Mouse (Mus musculus) heart, postnatal 36 days (tissue): ENCODE results near the gene Mcmbp. TPM values are rescaled to one million over a fixed set of nuclear protein-coding genes. Genes with fewer than 3 reads are reported as not detected.
A peak's percentile ranks its signal among the peaks of the same experiment; 100 is the strongest.

Experiments used
- DNase-seq, 2 experiments: peaks; one replicate each; pipeline ENCODE4 v3.0.0; 2021 to 2022
- intact Hi-C: fragments of 180-260 bp; cut with DNase I; formaldehyde crosslinking; loops from one replicate; pipeline ENCODE4 v1.15.1; 2025
- total RNA-seq, 2 experiments: library from RNA; stranded (reverse); gene quantifications; 2 replicates each; pipeline ENCODE4 v1.2.3; 2021

The Mcmbp gene
- 10 to 100 TPM; 21.5 to 26.0 TPM for total RNA-seq

DNA sequence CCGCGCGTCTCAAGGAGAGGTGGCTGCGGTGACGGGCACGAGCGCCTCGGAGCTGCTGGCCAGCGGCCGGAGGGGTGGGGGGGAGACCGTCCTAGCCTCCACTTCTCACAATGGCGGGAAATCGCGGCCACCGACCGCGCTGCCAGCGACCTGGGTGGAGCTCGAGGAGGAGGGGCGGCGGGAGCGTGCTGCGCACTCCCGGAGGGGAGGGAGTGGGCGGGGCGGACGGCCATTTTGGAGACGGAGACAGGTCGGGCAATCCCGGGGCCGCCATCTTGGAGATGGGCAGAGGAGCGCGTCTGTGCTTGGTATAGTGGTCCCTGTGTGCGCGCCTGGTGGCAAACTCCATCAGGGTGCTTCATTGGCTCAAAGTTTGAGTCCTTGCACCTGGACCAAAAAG, at the start of gene Mcmbp:
Gene Mcmbp, minus strand, starts transcription at position 162 of the 400 bp plus-strand sequence.
- DNase-seq, result peak; percentile 96 to 97
- intact Hi-C loops, result no loop called here

DNA sequence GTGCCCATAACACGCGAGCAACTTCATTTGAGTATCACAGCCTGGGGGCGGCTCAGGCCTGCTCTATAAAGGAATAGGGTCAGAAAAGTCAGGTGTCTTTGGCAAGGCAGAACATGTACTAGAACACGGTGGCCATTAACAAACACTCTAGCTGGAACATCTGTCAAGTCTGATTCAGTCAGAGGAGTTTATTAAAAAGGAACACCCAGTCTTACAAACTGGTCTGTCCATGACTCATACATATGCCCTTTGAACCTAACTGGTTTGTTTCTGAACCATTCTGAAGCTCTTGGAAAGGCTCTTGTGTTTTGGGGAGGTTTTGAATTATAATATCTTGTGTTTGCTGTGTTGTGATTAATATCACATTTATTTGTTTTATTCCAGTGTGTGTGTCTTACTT, 49.8 kb upstream of the Mcmbp start:
- DNase-seq, result no peak
- intact Hi-C loops, result no loop called here

DNA sequence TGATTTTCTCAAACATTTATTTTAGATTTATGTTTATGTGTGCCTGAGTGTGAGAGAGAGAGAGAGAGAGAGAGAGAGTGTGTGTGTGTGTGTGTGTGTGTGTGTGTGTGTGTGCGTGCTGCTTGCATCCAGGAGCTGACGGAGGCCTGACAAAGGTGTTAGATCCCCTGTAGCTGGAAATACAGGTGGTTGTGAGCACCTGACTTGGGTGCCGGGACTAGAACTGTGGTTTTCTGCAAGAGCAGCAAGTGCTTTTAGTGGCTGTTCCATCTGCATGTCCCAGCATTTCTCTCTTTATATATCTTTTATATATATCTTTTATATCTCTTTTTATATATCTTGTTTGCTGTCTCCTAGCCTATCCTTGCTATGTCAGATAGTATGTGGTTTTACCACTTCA, 41.6 kb upstream of the Mcmbp start:
- DNase-seq, result no peak
- intact Hi-C loops, result no loop called here

DNA sequence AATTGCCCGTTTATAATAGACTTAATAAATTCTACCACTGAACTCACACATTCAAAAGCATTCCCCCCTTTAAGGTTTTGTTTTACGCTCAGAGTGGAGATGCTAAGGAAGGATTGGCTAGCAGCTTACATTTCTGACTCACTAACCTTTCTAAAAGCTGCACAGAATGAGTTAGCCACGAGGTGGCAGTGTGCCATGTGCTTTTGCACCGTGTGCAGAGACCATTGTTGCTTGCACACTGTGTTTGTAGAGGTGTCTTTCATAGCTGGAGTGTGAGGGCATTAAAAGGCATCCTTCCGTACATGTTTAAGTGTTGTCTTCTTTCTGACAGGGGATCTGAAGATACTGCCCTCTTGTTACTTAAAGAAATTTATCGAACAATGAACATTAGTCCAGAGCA, 39.0 kb upstream of the Mcmbp start:
- DNase-seq, result peak; percentile 9 to 14
- intact Hi-C loops, result no loop called here

DNA sequence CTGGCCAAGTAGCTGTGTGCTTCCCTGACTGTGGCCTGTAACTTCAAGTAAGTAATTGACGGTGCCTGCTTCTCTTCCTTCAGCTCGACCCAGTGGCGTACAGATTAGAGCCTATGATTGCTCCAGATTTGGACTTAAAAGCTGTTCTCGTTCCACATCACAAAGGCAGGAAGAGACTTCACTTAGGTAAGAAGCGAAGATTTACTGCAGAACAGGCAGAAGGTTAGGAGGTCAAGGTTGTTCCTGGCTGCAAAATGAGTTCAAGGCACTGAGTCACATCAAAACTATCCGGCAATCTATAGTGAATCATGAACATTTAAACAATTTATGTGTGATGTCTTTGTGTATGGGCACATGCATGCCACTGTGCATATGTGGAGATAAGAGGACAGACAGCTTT, 36.9 kb upstream of the Mcmbp start:
- intact Hi-C loops, result no loop called here
- no peak for DNase-seq

DNA sequence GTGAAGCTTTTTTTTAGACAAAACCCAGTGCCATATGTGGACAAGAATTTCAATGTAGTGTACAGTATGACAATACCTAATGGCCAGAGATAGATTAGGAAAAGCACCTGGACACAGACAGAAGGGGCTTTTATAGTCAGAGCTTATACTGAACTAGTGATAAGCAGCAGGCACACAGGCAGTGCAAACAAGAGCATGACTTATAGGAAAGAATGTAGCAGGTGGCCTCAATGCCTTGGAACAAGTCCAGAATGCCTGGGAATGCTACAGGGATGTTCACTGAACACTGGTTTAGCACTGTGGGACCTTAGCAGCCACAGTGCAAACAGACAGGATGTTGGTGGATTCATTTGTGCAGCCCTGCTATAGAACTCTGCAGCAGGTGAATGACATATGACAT, 26.4 kb upstream of the Mcmbp start:
- intact Hi-C loops, result no loop called here
- no peak for DNase-seq

DNA sequence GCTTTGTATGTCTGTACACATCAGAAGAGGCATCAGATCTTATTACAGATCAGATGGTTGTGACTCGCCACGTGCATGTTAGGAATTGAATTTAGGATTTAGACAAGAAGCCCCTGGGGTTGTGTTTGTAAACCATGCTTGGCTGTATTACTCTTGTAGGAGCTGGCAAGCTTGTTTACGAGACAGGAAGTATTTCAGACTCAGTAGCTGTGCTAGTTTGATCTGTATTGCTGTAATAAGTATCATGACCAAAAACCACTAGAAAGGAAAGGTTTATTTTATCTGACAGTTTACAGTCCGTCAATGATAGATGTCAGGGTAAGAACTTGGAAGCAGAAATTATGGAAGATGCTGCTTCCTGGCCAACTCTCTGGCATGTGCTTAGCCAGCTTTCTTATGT, 18.7 kb upstream of the Mcmbp start:
- intact Hi-C loops, result no loop called here
- no peak for DNase-seq

DNA sequence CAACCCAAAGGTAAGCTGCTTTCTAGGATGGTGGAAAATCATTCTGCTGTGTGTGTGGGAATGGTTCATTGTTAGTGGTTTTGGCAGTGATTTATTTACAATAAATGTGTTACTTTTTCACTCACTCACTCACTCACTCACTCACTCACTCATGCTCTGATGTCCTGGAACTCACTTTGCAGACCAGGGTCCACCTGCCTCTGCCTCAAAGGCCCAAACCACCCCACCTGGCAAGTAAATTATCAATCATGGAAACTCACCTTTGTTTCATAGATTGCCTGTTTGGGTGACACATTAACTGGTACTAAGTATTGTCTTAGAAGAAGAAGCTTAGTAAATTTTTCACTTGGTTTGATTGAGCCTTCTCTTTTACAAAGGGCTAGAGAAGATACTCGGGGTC, 15.1 kb upstream of the Mcmbp start:
- intact Hi-C loops, result no loop called here
- DNase-seq, result no peak

DNA sequence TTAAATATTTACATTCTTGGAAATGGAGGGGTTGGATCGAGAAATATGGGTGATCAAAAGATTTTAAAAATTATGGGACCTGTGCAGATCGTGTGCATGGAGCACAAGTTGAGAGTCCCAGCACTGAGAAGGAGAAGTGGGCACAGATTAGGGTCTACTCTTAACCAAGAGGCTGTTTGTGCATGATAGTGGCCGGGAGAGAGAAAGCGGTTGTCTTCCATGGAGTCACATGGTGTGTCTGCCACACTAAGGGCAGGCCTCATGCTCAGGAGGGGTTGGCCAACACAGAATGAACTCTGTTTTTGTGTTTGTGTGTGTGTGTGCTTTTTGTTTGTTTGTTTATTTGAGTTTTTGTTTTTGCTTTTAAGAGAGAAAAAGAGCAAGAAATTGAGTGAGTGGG, 11.7 kb upstream of the Mcmbp start:
- no peak for DNase-seq
- intact Hi-C loops, result no loop called here

DNA sequence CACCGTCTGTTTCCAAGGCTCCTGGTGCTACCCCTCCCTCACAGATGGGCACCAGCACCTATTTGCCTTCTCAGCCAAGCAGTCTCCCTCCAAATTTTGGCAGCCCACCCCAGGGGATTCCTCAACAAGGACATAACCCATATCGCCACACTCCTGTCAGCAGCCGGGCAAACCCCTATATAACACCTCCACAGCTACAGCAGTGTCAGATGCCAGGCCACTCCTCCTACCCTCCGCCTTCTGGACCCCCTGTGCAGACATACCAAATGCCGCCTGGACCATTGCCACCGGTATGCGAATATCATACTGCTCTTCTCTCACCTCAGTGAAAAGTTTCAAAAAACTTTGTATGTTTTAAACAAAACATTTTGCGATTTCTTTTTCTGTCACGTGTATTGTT, 10.0 kb upstream of the Mcmbp start:
- DNase-seq, result no peak

DNA sequence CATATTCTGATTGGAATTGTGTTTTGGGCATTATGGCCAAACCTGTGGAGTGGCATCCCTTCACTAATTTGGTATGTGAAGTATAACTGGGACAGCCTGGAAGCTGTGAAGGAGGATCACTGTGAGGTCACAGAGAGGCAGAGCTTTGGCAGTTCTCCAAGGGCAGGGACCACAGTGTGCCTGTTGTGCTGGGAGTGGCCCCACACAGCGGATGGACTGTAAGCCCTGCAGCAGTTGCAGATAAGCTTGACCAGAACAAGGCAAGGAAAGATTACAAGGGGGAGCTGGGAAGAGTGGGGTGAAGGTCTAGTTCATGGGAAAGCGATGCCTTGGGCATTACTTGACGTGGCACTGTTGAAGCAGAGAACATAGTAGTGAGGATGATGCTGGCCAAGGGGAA, 8.5 kb upstream of the Mcmbp start:
- intact Hi-C loops, result no loop called here
- DNase-seq, result peak; percentile 74 to 75

More for the DNA sequence above, 10.0 kb upstream of the Mcmbp start:
- intact Hi-C loops, result no loop called here

DNA sequence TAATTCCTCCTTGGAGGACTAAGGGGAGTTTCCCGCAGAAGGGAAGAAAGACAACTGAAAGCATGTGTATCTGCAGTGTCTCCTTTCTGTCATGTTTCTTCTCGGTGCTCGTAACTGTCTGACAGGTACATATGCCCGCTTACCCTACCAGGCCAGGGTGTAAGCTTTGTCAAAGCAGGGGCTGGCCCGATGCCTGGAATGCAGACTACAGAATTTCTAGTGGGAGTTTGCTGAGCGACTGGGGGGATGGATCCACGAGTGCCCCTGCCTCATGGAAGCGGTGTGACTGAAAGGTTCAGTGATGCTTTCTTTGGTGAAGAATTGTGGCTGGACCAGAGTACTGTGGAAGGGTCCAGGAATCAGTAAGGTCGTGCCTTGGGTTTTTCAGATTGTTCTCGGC, 5.9 kb upstream of the Mcmbp start:
- intact Hi-C loops, result no loop called here
- no peak for DNase-seq

DNA sequence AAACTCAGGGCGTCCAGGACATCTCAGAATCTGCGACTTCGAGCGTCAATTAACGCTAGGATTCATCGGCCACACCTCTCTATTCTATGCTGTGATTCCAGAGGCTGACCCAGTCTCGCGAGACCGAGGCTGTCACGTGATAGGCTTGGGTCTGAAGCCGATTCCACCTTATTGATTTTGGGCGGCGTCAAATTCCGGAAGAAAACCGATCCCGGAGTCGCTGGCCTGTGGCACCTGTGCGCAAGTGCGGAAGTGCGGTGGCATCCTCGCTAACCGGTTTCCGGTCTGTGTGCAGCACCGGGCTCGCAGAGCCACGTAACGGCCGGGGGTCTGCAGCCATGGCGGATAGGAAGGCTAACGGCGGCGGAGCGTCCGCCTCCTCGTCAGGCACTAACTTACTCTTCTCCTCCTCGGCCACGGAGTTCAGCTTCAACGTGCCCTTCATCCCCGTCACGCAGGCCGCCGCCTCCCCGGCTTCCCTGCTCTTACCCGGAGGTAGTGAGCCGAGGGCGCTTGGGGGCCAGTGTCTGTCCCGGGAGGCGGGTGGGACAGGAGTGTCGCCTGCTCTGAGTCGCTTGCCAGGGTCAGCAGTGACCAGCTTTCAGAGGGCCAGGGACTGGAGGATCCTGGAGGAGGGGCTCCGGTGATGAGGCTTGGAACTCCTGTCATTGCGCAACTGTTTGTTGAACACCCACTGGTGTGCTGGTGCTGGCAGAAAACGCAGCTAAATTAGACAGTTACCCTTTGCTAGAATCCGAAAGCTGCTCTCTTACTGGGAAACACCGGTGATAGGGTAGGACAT, 4.6 kb upstream of the Mcmbp start, which contains the start of gene Sec23ip:
Gene Sec23ip, plus strand, starts transcription at position 260 of the 802 bp plus-strand sequence.
- intact Hi-C loops, result no loop called here
- peak; percentile 96 to 98 for DNase-seq

DNA sequence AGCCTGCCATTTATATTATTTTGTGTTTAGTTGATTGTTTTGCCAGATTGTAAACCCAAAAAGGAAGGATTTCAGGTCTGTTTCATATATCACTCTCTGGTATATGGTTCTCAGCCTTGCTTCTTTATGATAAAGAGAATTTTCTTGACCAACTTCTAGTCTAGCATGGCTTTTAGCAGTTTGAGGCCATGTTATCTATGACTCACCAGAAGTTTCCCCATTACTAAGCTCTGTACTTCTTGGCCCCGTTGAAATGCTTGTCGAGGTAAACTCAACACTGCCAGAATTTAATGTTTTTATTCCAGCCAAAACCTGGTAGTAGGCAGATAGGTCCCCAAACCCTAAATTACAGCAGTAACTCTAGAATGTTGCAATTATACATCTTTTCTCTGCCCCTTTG, 3.6 kb upstream of the Mcmbp start:
- intact Hi-C loops, result no loop called here
- DNase-seq, result no peak

DNA sequence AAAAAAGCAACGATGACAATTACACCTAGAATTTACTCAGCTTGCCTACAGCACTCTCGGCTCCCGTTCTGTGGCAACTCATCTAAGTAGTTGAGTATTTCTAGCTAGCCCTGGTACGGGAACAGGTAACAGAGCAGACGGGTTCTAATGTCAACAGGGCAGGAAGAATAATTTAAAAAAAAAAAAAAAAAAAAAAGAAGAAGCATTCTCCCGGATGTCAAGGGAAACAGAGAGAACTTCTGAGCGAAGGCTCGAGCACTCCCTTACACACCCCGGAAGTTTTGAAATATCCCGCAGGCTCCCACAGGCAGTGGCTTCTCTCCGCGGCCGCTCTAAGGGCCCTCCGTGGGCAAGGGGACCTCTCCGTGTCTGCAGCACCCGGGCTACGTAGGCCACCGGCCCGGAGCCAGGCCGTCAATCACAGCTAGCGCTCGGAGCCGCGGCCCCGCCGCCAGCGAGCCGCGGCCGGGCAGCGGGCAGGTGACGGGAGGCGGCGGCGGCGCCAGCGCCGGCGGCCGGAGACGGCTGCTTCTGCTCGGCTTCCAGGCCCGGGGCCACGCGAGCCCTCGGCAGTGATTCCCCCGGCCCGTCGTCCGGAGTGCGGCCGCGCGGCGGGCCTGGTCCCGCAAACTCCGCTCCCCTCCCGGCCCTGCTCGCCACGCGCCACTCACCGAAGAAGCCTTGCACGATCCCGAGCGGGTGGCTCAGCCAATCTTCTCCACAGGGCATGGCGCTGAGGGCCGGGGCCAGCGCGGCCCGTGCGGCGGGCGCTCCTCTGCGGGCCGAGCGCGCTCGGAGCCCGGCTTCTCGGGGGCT, 625 bp downstream of the Mcmbp start:
- intact Hi-C loops, result no loop called here
- peak; percentile 58 to 67 for DNase-seq

DNA sequence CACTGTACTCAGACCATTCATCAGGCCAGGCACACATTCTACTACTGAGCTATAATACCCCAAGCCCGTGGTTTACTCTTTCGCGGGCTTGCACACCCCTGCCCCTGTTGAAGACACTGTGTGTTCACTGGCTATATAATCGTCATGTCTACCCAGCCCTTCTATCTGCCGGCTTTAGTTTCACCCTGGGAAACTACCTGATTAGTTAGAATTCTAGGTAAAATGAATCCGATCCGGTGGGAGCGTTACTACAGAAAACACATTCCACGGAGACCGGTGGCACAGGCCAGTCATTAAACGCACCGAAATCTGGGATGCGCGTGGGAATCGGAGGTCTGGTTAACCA, 1.2 kb downstream of the Mcmbp start:
- no peak for DNase-seq
- intact Hi-C loops, result no loop called here

DNA sequence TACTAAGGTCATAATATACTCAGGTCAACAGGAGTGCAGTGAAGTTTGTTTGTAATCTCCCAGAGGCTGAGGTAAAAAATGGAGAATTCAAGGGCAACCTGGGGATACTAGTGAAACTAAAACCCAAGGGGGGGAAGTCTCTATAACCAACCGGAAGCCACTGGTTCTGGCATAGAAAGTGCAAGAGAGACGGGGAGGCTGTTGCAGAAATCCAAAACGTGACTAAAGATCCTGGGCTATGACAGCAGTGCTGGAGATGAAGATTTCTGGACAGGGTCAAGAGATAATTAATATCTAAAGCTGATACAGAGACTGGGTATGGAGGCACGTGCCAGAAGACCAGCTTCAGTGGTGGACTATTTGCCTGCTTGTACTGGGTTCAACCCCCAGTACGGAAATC, 2.3 kb downstream of the Mcmbp start:
- intact Hi-C loops, result no loop called here
- DNase-seq, result no peak

DNA sequence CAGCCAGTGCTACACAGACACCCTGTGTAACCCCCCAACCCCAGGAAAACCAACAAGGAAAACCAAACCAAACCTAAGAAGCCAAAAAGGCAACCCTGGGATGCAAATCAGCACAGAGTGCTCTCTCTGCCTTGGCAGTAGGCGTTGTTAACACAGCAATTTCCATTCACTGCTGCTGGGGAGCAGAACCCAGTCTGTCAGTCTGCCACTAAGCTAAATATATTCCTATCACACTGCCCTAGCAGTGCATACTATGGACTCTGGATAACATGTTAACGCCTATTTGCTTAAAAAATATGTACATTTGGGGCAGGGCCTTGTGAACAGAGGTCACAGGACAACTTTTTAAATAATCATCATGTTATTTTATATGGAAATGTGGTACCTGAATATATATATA, 8.7 kb downstream of the Mcmbp start:
- intact Hi-C loops, result no loop called here
- DNase-seq, result no peak

DNA sequence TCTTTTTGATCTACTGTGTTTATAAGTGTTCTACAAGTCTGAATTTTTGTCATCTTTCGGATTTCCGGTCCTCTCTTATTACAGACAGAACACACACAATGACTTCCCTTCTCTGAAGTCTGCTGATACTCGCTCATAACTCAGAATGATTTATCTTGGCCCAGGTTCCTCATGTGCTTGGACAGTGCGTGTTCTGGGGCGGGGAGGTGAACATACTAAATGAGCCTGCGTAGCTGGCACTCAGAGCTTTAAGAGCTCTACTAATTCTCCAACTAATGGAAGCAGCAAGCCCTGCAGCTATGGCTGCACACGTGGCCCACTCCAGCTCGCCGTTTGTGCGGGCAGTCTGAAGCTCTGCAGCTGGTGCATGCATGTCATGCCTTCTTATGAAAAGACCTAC, 11.6 kb downstream of the Mcmbp start:
- intact Hi-C loops, result no loop called here
- no peak for DNase-seq

DNA sequence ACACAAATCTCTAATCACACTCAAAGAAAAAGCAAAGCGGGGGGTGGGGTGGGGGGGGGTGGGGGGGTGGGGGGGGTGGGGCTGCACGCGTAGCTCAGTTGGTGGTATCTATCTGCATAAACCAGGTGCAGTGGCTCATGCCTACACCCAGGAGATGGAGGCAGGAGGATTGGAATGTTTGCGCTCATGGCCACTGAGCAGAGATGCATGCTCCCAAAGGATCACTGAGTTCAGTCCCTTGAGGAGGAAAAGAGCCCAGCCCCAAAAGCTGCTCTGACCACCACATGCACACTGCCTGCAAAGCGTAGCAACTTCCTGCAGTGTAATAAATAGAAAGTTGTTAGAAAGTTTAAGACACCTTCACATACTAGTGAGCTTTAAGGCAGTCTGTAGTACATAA, 12.6 kb downstream of the Mcmbp start:
- intact Hi-C loops, result no loop called here
- no peak for DNase-seq

DNA sequence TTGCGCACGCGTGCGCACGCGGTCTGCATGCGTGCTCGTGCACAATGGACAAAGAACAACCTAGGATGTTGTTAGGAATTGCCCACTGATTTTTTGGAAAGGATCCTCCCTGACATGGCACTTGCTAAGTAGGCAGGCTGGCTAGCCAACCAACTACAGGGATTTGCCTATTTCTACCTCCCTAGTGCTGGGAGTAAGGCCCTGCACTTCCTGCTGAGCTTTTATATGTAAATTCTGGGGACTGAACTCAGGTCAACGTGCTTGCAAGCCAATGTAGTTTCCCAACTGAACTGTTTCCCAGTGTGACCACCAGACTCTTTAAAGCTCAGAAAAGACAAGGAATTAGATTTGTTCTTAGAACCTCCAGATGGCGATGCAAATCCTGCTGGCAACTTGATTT, 13.3 kb downstream of the Mcmbp start:
- intact Hi-C loops, result no loop called here
- DNase-seq, result no peak

DNA sequence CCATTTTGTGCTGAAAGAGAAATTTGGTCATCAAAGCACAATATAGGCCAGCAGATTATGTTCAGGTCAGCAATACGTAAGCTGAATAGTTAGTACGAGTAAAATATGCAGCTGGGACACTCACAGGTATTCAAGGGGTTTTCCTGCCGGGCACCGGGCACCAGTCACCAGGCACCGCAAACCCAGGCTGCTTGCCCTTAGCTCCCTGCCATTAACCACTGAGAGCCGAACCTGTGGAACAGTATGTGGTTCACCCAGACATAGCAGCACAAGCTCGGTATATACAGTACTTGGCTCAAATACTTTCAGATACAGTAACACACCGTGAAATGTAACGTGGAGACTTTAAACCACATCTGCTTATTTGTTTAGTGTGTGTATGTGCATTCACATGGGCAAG, 15.1 kb downstream of the Mcmbp start:
- DNase-seq, result no peak
- intact Hi-C loops, result no loop called here
